Mouse (Mus musculus): ENCODE measurements around the gene Kdsr. TPM values are rescaled to one million over a fixed set of nuclear protein-coding genes. Genes with fewer than 3 reads are reported as not detected.

Gene Kdsr
- total and polyA plus RNA-seq, 3 experiments, result 3.3 to 6.3 (median 4.7) TPM

DNA sequence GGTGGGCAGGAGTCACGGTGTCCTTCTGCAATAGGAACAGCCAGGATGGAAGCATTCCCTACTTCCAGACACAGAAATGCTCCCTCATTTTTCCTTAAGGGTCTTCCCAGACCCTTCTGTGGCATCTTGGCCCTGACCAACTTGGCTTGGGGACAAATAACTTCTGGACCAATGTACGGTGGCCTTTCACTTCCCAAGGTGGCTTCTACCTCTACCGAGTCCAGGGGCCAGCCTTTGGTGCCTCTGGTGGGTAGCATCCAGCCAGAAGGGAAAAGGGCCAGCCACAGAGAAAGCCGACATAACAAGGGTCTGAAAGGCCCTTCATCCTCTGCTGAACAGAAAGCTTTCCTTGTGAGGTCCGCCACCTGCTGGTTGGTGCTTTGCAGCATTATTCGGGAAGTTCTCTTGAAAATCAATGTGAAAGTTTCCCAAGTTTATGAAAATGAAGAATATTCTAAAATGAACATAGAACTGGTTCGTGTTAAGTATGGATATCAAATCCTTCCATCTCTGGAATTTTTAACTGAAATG lies 42.4 kb downstream of the Kdsr start:
- no peak overlapping the region for H3K9ac ChIP-seq (ENCODE audit: insufficient read depth, low read depth)
- peaks cover 11% of the 10 kb centered on the region for H3K79me2 ChIP-seq (replicated peaks; ENCODE audit: control insufficient read depth, extremely low read depth, insufficient read depth, poor library complexity, severe bottlenecking)
- H3K4me3 ChIP-seq (replicated peaks in 1 of 3; ENCODE audit: low read depth in 2 of 3, low read length in 2 of 3, poor library complexity in 1 of 3), result no peak overlapping the region
- TF ChIP-seq MAX (IDR thresholded peaks at IDR 0.05; ENCODE audit: low read length) (no peak), USF2 (conservative IDR thresholded peaks at IDR 0.05; ENCODE audit: low read depth, low read length) (no peak), ZNF384 (IDR thresholded peaks at IDR 0.05; ENCODE audit: low read depth, low read length) (no peak), CHD2 (IDR thresholded peaks at IDR 0.05; ENCODE audit: low read length) (no peak), IRF4 (IDR thresholded peaks at IDR 0.05; ENCODE audit: low read depth, low read length) (0 out of 2 replicates have a peak, but pooled peaks have one; percentile 7), CHD1 (IDR thresholded peaks at IDR 0.05; ENCODE audit: low read depth, low read length) (no peak), BHLHE40 (IDR thresholded peaks at IDR 0.05; ENCODE audit: low read depth, low read length) (no peak), POLR2A (IDR thresholded peaks at IDR 0.05; ENCODE audit: low read depth, low read length) (no peak), PAX5 (IDR thresholded peaks at IDR 0.05; ENCODE audit: low read length) (no peak), KAT2A (IDR thresholded peaks at IDR 0.05; ENCODE audit: insufficient replicate concordance, low read length) (no peak), RAD21 (IDR thresholded peaks at IDR 0.05; ENCODE audit: low read depth, low read length) (peak; percentile 98), EP300 (IDR thresholded peaks at IDR 0.05; ENCODE audit: low read length) (no peak), ZKSCAN1 (IDR thresholded peaks at IDR 0.05; ENCODE audit: borderline replicate concordance, low read depth, low read length) (no peak), MAFK (IDR thresholded peaks at IDR 0.05; ENCODE audit: insufficient replicate concordance, low read length) (no peak), MXI1 (IDR thresholded peaks at IDR 0.05; ENCODE audit: low read depth, low read length) (no peak), ETS1 (conservative IDR thresholded peaks at IDR 0.05; ENCODE audit: low read depth, low read length) (no peak), RCOR1 (conservative IDR thresholded peaks at IDR 0.05; ENCODE audit: low read depth, low read length) (no peak), SIN3A (IDR thresholded peaks at IDR 0.05; ENCODE audit: low read length) (no peak), SMC3 (IDR thresholded peaks at IDR 0.05; ENCODE audit: low read depth, low read length) (peak; percentile 99), UBTF (IDR thresholded peaks at IDR 0.05; ENCODE audit: low read depth, low read length) (no peak), JUND (conservative IDR thresholded peaks at IDR 0.05; ENCODE audit: low read depth, low read length) (0 out of 2 replicates have a peak, but pooled peaks have one; percentile 25), CTCF (conservative IDR thresholded peaks at IDR 0.05 in 1 of 2, IDR thresholded peaks at IDR 0.05 in 1 of 2; ENCODE audit: low read depth in 2 of 2, low read length in 2 of 2) (peak; percentile 35 to 97), ZC3H11A (IDR thresholded peaks at IDR 0.05; ENCODE audit: low read depth, low read length) (peak; percentile 98), MAZ (IDR thresholded peaks at IDR 0.05; ENCODE audit: low read depth, low read length) (no peak), MEF2A (IDR thresholded peaks at IDR 0.05; ENCODE audit: borderline replicate concordance, low read depth, low read length) (no peak), ELF1 (IDR thresholded peaks at IDR 0.05; ENCODE audit: low read depth, low read length) (no peak), NELFE (IDR thresholded peaks at IDR 0.05; ENCODE audit: low read depth, low read length) (no peak)
- H3K27ac ChIP-seq (ENCODE audit: insufficient read depth, low read depth), result no peak overlapping the region
- no peak overlapping the region for H3K4me2 ChIP-seq (ENCODE audit: insufficient read depth, low read depth, poor library complexity, severe bottlenecking)
- dilution Hi-C loops (cut with MboI; ENCODE audit: extremely low pct_ligation_motif_present, extremely low pct_unique_long_range_greater_than_20kb, low sequenced_read_pairs) (loop anchor here (25.0 kb wide), 1 partner anchor 180 kb away; no protein-coding TSS in a partner anchor), in situ Hi-C loops (cut with MboI; ENCODE audit: low pct_ligation_motif_present, low pct_unique_long_range_greater_than_20kb, low sequenced_read_pairs) (loop anchor here (25.0 kb wide), 1 partner anchor 655 kb away; no protein-coding TSS in a partner anchor)
- peaks cover 4 to 16% of the 10 kb centered on the region in 2 experiments for H3K4me1 ChIP-seq (ENCODE audit: control insufficient read depth in 1 of 2, insufficient read depth in 2 of 2)
- no peaks in the 10 kb centered on the region for H3K9me3 ChIP-seq (replicated peaks; ENCODE audit: low read length)
- H3K27me3 ChIP-seq (replicated peaks), result no peaks in the 10 kb centered on the region
- peak; percentile 64 for DNase-seq (ENCODE audit: extremely low read depth)
- H3K36me3 ChIP-seq (replicated peaks in 1 of 2; ENCODE audit: control insufficient read depth in 1 of 2, insufficient read depth in 1 of 2, low read length in 1 of 2), result peaks cover 0 to 2% of the 10 kb centered on the region in 2 experiments

Measured in CH12.LX (cell line).